In genomic region chr11:107657117-107657516, GRCm38 (mm10) we compare ENCODE assay signal across 24 mouse cellular contexts. TPM values are rescaled to one million over a fixed set of nuclear protein-coding genes. Genes with fewer than 3 reads are reported as not detected.
"Had no signal": no experiment of that assay in that cellular context is flagged by ENCODE, and none has a peak within 500 bp of the region (broad histone marks: within the 10 kb centered on the region; RNA-seq: fewer than 3 reads in every experiment).

No protein-coding gene starts in this region.

- H3K4me2 ChIP-seq: kidney, embryonic 15.5 days; limb, embryonic 12.5 days; limb, embryonic 15.5 days; liver, embryonic 11.5 days; lung, embryonic 14.5 days; neural tube, embryonic 12.5 days; stomach, embryonic 15.5 days had no signal

- H3K27me3 ChIP-seq: kidney, embryonic 15.5 days; limb, embryonic 12.5 days; limb, embryonic 15.5 days; megakaryocyte, embryonic 14.5 days; neural tube, embryonic 12.5 days; stomach, embryonic 15.5 days had no signal

- H3K9me3 ChIP-seq: kidney, embryonic 15.5 days; limb, embryonic 12.5 days; limb, embryonic 15.5 days; megakaryocyte, embryonic 14.5 days; midbrain, embryonic 10.5 days; neural tube, embryonic 12.5 days; stomach, embryonic 15.5 days had no signal

- H3K9ac ChIP-seq: kidney, embryonic 15.5 days; limb, embryonic 12.5 days; limb, embryonic 15.5 days; liver, embryonic 14.5 days; liver, postnatal 0 days; lung, embryonic 14.5 days; neural tube, embryonic 12.5 days; stomach, embryonic 15.5 days had no signal

- H3K4me3 ChIP-seq: kidney, embryonic 15.5 days; limb, embryonic 12.5 days; limb, embryonic 15.5 days; megakaryocyte, embryonic 14.5 days; midbrain, embryonic 10.5 days; neural tube, embryonic 12.5 days; stomach, embryonic 15.5 days had no signal

- DNase-seq: kidney, adult 8-10 months; kidney, postnatal 10 days; kidney, postnatal 36 days; left cerebral cortex, postnatal 4 days; liver, postnatal 0 days; lung, embryonic 14.5 days; lung, postnatal 10 days; lung, postnatal 36 days; retina, postnatal 1 day; right cerebral cortex, postnatal 25 days; spleen, adult 18-20 months; thymus, postnatal 25 days had no signal

- H3K4me1 ChIP-seq: limb, embryonic 12.5 days; limb, embryonic 15.5 days; midbrain, embryonic 10.5 days; neural tube, embryonic 12.5 days; stomach, embryonic 15.5 days had no signal

- ATAC-seq: liver, postnatal 0 days had no signal

- H3K27ac ChIP-seq: kidney, embryonic 15.5 days; limb, embryonic 12.5 days; limb, embryonic 15.5 days; liver, embryonic 14.5 days; midbrain, embryonic 10.5 days; neural tube, embryonic 12.5 days; stomach, embryonic 15.5 days had no signal

RNA-seq across cellular contexts. Expression of gene Cacng1, which starts 59.2 kb away (rescaled TPM):
- total RNA-seq: layer of hippocampus, postnatal 14 days; left cerebral cortex, postnatal 14 days; neutrophil, adult 5-6 weeks had no signal
- polyA plus RNA-seq: liver, embryonic 11.5 days; liver, embryonic 14.5 days had no signal
